Mouse (Mus musculus): ENCODE results near the gene Arhgap33. TPM values are rescaled to one million over a fixed set of nuclear protein-coding genes. Genes with fewer than 3 reads are reported as not detected.

Gene Arhgap33
- 0.23 TPM for polyA plus RNA-seq (2014; fragmentation: Illumina TruSeq; extraction: RNeasy Lipid Tissue Mini Kit (QIAGEN cat#74804))

DNA sequence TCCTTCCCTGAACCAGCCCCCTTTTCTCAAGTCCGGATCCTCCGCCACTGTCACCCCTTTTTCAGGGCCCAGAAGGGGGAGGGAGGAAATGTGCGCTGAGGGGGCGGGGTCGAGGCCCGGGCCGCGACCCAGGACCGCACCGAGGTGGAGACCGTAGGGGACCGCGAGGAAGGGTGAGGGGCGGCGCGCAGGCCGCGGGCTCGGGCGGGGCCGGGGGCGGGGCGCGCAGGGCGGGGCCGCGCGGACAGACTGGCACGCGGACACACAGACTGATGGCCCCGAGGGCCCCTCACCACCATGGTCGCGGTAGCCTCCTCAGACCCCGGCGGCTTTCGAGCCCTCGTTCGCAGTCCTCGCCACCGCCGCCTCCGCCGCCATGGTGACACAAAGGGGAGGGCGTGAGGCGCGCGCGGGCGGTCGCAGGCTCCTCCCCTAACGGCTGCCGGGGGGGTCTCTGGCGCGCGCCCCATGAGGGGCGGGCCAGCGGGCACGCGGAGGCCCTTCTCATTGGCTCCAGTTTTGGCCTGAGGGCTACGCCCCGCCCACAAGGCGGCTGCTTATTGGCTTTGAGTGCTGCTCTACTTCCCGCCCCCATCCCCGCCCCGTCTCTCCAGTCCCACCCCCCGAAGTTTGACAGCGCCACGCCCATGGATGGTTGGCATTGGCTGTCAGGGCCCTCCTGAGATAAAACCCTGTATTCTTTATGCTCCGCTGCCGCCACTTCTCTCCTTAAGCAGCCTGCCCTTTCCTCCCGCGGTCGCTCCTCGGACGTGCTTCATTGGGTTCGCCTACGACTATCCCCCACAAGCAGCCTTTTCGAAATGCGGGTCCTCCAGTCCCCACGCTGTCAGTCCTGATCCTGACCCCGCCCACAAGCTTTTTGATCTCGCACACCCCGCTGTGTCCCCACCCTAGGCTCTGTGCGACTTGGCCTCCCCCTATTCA, at the start of gene Arhgap33:
Gene Arhgap33 (minus strand): TSS at position 428 of the 945 bp plus-strand sequence.

GRCm38 (mm10) chr7:30564970-30565571, 30.2 kb upstream of the Arhgap33 start, which contains the start of gene Igflr1:
Gene Igflr1, plus strand, starts transcription at chr7:30565427.

DNA sequence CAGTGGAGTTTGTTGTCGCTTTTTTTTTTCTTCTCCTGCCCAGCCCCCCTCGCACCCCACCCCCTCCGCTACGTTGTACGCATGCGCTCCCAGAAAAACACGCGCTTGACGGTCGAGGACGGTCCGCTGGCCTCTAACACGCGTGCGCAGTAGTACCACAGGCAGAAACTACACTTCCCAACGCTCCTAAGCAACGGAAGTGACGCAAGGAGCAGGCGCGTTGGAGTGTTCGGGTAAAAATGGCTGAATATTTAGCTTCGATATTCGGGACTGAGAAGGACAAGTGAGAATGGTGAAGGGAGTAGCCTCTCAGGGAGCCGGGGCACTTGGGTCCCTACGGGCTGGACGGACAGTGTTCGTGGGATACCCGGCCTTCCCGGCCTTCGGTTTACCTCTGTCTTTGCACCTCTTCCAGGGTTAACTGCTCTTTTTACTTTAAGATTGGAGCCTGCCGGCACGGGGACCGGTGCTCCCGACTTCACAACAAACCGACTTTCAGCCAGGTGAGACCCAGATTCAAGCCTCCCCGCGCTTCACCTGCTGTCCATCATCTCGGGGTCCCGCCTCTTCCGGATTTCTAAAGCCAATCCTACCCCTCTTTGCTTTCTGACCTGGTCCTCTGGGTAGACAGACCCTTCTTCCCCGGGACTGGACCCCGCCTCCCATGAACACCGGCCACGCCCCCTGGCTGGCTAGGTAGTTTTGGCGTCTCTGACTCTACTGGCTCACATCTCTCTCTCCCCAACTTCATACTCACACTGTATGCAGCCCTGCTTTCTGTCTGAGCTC, 28.5 kb upstream of the Arhgap33 start, which contains the start of the genes U2af1l4, Gm49396 and Psenen:
Gene U2af1l4 (plus strand): TSS at position 185 of the 789 bp plus-strand sequence.
Gene Gm49396 (plus strand): TSS at position 228 of the 789 bp plus-strand sequence.
Gene Psenen (minus strand): TSS at position 511 of the 789 bp plus-strand sequence.

DNA sequence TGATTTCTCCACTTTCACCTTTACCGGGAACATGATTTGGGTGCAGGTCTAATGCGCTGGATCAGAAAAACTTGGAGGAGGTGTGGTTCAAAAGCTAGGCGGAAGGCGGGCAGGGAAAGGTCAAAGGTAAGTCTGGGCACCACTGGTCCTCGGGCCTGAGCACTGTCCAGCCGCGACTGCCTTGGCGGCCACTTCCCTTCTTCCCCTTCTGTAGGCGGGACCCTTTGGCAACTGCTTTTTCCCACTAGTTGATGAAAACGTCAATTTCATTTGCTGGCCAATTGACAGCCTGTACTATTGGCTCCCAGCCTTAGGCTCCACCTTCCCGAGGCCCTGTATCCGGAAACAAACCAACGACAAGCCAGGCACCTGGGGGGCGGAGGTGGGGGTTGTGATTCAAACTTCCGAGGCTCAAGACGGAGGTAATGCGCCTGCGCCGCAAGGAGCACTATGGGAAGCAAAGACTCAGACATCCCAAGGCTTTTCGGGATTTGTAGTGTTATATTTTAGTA, 24.6 kb upstream of the Arhgap33 start, which contains the start of gene Lin37:
Gene Lin37 (minus strand): TSS at position 396 of the 512 bp plus-strand sequence.

GRCm38 (mm10) chr7:30552102-30553020, 17.5 kb upstream of the Arhgap33 start, which contains the start of the genes Hspb6 and Proser3:
Gene Hspb6, plus strand, starts transcription at chr7:30552178.
Gene Proser3, minus strand, starts transcription at chr7:30552299.

DNA sequence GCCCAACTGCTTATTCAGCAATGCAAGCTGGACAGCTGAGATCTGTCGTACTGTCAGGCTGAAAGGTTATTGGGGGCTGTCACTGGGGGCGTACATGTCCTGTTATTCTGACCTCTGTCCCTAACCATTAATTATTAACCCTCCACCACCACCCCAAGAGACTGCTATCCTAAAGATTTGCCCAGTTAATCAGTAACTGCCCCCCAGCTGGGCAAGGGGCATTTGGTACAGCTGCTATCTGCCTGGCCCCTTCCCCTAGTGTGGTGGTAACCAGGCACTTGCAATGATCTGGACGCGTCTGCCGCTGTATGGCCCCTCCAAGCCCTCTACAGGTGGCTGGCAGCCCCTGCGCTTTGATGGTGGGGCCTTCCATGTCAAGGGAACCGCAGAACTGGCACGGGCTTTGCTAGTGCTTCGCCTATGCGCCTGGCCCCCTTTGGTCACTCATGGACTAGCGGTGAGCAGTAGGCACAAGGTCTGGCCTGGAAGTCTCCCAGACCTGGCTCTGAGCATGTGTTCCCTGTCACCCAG, 41.4 kb downstream of the Arhgap33 start, which contains the start of gene Prodh2:
Gene Prodh2 (plus strand): TSS at position 222 of the 531 bp plus-strand sequence.

Other genes starting within 250 kb of the Arhgap33 start
- 20.6 TPM for gene Clip3, start 243.3 kb downstream of the Arhgap33 start, polyA plus RNA-seq (2014; fragmentation: Illumina TruSeq; extraction: RNeasy Lipid Tissue Mini Kit (QIAGEN cat#74804))
- 3.1 TPM for gene Alkbh6, start 226.3 kb downstream of the Arhgap33 start, polyA plus RNA-seq (2014; fragmentation: Illumina TruSeq; extraction: RNeasy Lipid Tissue Mini Kit (QIAGEN cat#74804))
- 1.7 TPM for gene Syne4, start 220.3 kb downstream of the Arhgap33 start, polyA plus RNA-seq (2014; fragmentation: Illumina TruSeq; extraction: RNeasy Lipid Tissue Mini Kit (QIAGEN cat#74804))
- 0.51 TPM for gene E130208F15Rik, start 213.3 kb downstream of the Arhgap33 start, polyA plus RNA-seq (2014; fragmentation: Illumina TruSeq; extraction: RNeasy Lipid Tissue Mini Kit (QIAGEN cat#74804))
- gene Sdhaf1, start 211.2 kb downstream of the Arhgap33 start, polyA plus RNA-seq (2014; fragmentation: Illumina TruSeq; extraction: RNeasy Lipid Tissue Mini Kit (QIAGEN cat#74804)) = 1.3 TPM
- 0.40 TPM for gene Lrfn3, start 172.3 kb downstream of the Arhgap33 start, polyA plus RNA-seq (2014; fragmentation: Illumina TruSeq; extraction: RNeasy Lipid Tissue Mini Kit (QIAGEN cat#74804))
- 5.6 TPM for gene Tyrobp, start 121.3 kb downstream of the Arhgap33 start, polyA plus RNA-seq (2014; fragmentation: Illumina TruSeq; extraction: RNeasy Lipid Tissue Mini Kit (QIAGEN cat#74804))
- gene Hcst, start 115.2 kb downstream of the Arhgap33 start, polyA plus RNA-seq (2014; fragmentation: Illumina TruSeq; extraction: RNeasy Lipid Tissue Mini Kit (QIAGEN cat#74804)) = not detected
- gene Nfkbid, start 113.3 kb downstream of the Arhgap33 start, polyA plus RNA-seq (2014; fragmentation: Illumina TruSeq; extraction: RNeasy Lipid Tissue Mini Kit (QIAGEN cat#74804)) = 0.23 TPM
- 0.63 TPM for gene Aplp1, start 89.5 kb downstream of the Arhgap33 start, polyA plus RNA-seq (2014; fragmentation: Illumina TruSeq; extraction: RNeasy Lipid Tissue Mini Kit (QIAGEN cat#74804))
- gene Kirrel2, start 77.4 kb downstream of the Arhgap33 start, polyA plus RNA-seq (2014; fragmentation: Illumina TruSeq; extraction: RNeasy Lipid Tissue Mini Kit (QIAGEN cat#74804)) = not detected
- not detected for gene Nphs1, start 76.7 kb downstream of the Arhgap33 start, polyA plus RNA-seq (2014; fragmentation: Illumina TruSeq; extraction: RNeasy Lipid Tissue Mini Kit (QIAGEN cat#74804))
- not detected for gene Prodh2, start 41.4 kb downstream of the Arhgap33 start, polyA plus RNA-seq (2014; fragmentation: Illumina TruSeq; extraction: RNeasy Lipid Tissue Mini Kit (QIAGEN cat#74804))
- 22.5 TPM for gene Hspb6, start 17.1 kb upstream of the Arhgap33 start, polyA plus RNA-seq (2014; fragmentation: Illumina TruSeq; extraction: RNeasy Lipid Tissue Mini Kit (QIAGEN cat#74804))
- 2.0 TPM for gene Proser3, start 17.2 kb upstream of the Arhgap33 start, polyA plus RNA-seq (2014; fragmentation: Illumina TruSeq; extraction: RNeasy Lipid Tissue Mini Kit (QIAGEN cat#74804))
- 5.0 TPM for gene Lin37, start 24.8 kb upstream of the Arhgap33 start, polyA plus RNA-seq (2014; fragmentation: Illumina TruSeq; extraction: RNeasy Lipid Tissue Mini Kit (QIAGEN cat#74804))
- gene U2af1l4, start 28.2 kb upstream of the Arhgap33 start, polyA plus RNA-seq (2014; fragmentation: Illumina TruSeq; extraction: RNeasy Lipid Tissue Mini Kit (QIAGEN cat#74804)) = 8.5 TPM
- gene Gm49396, start 28.3 kb upstream of the Arhgap33 start, polyA plus RNA-seq (2014; fragmentation: Illumina TruSeq; extraction: RNeasy Lipid Tissue Mini Kit (QIAGEN cat#74804)) = 1.1 TPM
- 24.5 TPM for gene Psenen, start 28.6 kb upstream of the Arhgap33 start, polyA plus RNA-seq (2014; fragmentation: Illumina TruSeq; extraction: RNeasy Lipid Tissue Mini Kit (QIAGEN cat#74804))
- not detected for gene Igflr1, start 30.4 kb upstream of the Arhgap33 start, polyA plus RNA-seq (2014; fragmentation: Illumina TruSeq; extraction: RNeasy Lipid Tissue Mini Kit (QIAGEN cat#74804))
- gene Kmt2b, start 53.7 kb upstream of the Arhgap33 start, polyA plus RNA-seq (2014; fragmentation: Illumina TruSeq; extraction: RNeasy Lipid Tissue Mini Kit (QIAGEN cat#74804)) = 4.7 TPM
- not detected for gene Zbtb32, start 63.8 kb upstream of the Arhgap33 start, polyA plus RNA-seq (2014; fragmentation: Illumina TruSeq; extraction: RNeasy Lipid Tissue Mini Kit (QIAGEN cat#74804))
- gene Upk1a, start 77.8 kb upstream of the Arhgap33 start, polyA plus RNA-seq (2014; fragmentation: Illumina TruSeq; extraction: RNeasy Lipid Tissue Mini Kit (QIAGEN cat#74804)) = 0.34 TPM
- gene Cox6b1, start 91.1 kb upstream of the Arhgap33 start, polyA plus RNA-seq (2014; fragmentation: Illumina TruSeq; extraction: RNeasy Lipid Tissue Mini Kit (QIAGEN cat#74804)) = 586 TPM
- gene Etv2, start 100.8 kb upstream of the Arhgap33 start, polyA plus RNA-seq (2014; fragmentation: Illumina TruSeq; extraction: RNeasy Lipid Tissue Mini Kit (QIAGEN cat#74804)) = not detected
- gene Rbm42, start 115.3 kb upstream of the Arhgap33 start, polyA plus RNA-seq (2014; fragmentation: Illumina TruSeq; extraction: RNeasy Lipid Tissue Mini Kit (QIAGEN cat#74804)) = not detected
- 1.1 TPM for gene Haus5, start 129.9 kb upstream of the Arhgap33 start, polyA plus RNA-seq (2014; fragmentation: Illumina TruSeq; extraction: RNeasy Lipid Tissue Mini Kit (QIAGEN cat#74804))
- gene Pmis2, start 136.5 kb upstream of the Arhgap33 start, polyA plus RNA-seq (2014; fragmentation: Illumina TruSeq; extraction: RNeasy Lipid Tissue Mini Kit (QIAGEN cat#74804)) = not detected
- gene 2200002J24Rik, start 163.9 kb upstream of the Arhgap33 start, polyA plus RNA-seq (2014; fragmentation: Illumina TruSeq; extraction: RNeasy Lipid Tissue Mini Kit (QIAGEN cat#74804)) = not detected
- gene Atp4a, start 177.1 kb upstream of the Arhgap33 start, polyA plus RNA-seq (2014; fragmentation: Illumina TruSeq; extraction: RNeasy Lipid Tissue Mini Kit (QIAGEN cat#74804)) = not detected
- 12.8 TPM for gene Tmem147, start 194.5 kb upstream of the Arhgap33 start, polyA plus RNA-seq (2014; fragmentation: Illumina TruSeq; extraction: RNeasy Lipid Tissue Mini Kit (QIAGEN cat#74804))
- not detected for gene Gapdhs, start 208.6 kb upstream of the Arhgap33 start, polyA plus RNA-seq (2014; fragmentation: Illumina TruSeq; extraction: RNeasy Lipid Tissue Mini Kit (QIAGEN cat#74804))
- 1.2 TPM for gene Sbsn, start 216.4 kb upstream of the Arhgap33 start, polyA plus RNA-seq (2014; fragmentation: Illumina TruSeq; extraction: RNeasy Lipid Tissue Mini Kit (QIAGEN cat#74804))
- 16.0 TPM for gene Dmkn, start 228.7 kb upstream of the Arhgap33 start, polyA plus RNA-seq (2014; fragmentation: Illumina TruSeq; extraction: RNeasy Lipid Tissue Mini Kit (QIAGEN cat#74804))